Mouse (Mus musculus): ENCODE data around the gene Plac8.

- no peak for TF ChIP-seq CTCF (IDR thresholded peaks at IDR 0.05)
- TF ChIP-seq POLR2A (IDR thresholded peaks at IDR 0.05; ENCODE audit: insufficient read depth, low read depth, low read length): no peak
- no peak for TF ChIP-seq EP300 (IDR thresholded peaks at IDR 0.05; ENCODE audit: insufficient read depth, low read depth, low read length)
Observed at GRCm38 (mm10) chr5:100578863-100579411, 6.9 kb upstream of the Plac8 start.

Measured in heart, adult 2 months (tissue).